Mouse (Mus musculus): Measurements from ENCODE around the gene Iars.
"Not testable (repeated sequence)": the region's sequence is repeated elsewhere in the genome, so short reads cannot be mapped to it uniquely, and the experiment has no call there.

The Iars gene

GRCm38 (mm10) chr13:49738011-49738410, 56.1 kb downstream of the Iars start:
- DNase-seq (ENCODE audit: low spot score): no peak

GRCm38 (mm10) chr13:49741285-49742040, 59.6 kb downstream of the Iars start:
- DNase-seq (ENCODE audit: low spot score): no peak

- DNase-seq (ENCODE audit: low spot score): no peak
Observed at GRCm38 (mm10) chr13:49756591-49756990, 74.7 kb downstream of the Iars start.

GRCm38 (mm10) chr13:49757966-49758365, 76.1 kb downstream of the Iars start:
- DNase-seq (ENCODE audit: low spot score): no peak

- no peak for DNase-seq (ENCODE audit: low spot score)
Observed at GRCm38 (mm10) chr13:49760675-49761074, 78.8 kb downstream of the Iars start.

GRCm38 (mm10) chr13:49762208-49762607, 80.3 kb downstream of the Iars start:
- no peak for DNase-seq (ENCODE audit: low spot score)

GRCm38 (mm10) chr13:49765306-49765705, 83.4 kb downstream of the Iars start:
- DNase-seq (ENCODE audit: low spot score): no peak

GRCm38 (mm10) chr13:49766269-49766668, 84.4 kb downstream of the Iars start:
- no peak for DNase-seq (ENCODE audit: low spot score)

- no peak for DNase-seq (ENCODE audit: low spot score)
Observed at GRCm38 (mm10) chr13:49768048-49768447, 86.1 kb downstream of the Iars start.

- no peak for DNase-seq (ENCODE audit: low spot score)
Observed at GRCm38 (mm10) chr13:49769111-49769510, 87.2 kb downstream of the Iars start.

- DNase-seq (ENCODE audit: low spot score): not testable (repeated sequence)
Observed at GRCm38 (mm10) chr13:49771536-49771935, 89.6 kb downstream of the Iars start.

Data from adipocyte (in vitro differentiated cells).